Mouse (Mus musculus): ENCODE results near the gene Tbx6. TPM values are rescaled to one million over a fixed set of nuclear protein-coding genes. Genes with fewer than 3 reads are reported as not detected.

The Tbx6 gene
- polyA plus RNA-seq (2014; fragmentation: Illumina TruSeq; extraction: RNeasy Lipid Tissue Mini Kit (QIAGEN cat#74804); ENCODE audit: low read depth, low replicate concordance): 1.6 TPM

GRCm38 (mm10) chr7:126780971-126781635 lies at the start of gene Tbx6:
Gene Tbx6 (plus strand): TSS chr7:126781483.

GRCm38 (mm10) chr7:126759050-126759671 lies 22.1 kb upstream of the Tbx6 start, which contains the start of gene Mapk3:
Gene Mapk3 (plus strand): TSS chr7:126759601.

GRCm38 (mm10) chr7:126766201-126766600 lies 15.1 kb upstream of the Tbx6 start, which contains the start of gene Gdpd3:
Gene Gdpd3 (plus strand): TSS chr7:126766334.

DNA sequence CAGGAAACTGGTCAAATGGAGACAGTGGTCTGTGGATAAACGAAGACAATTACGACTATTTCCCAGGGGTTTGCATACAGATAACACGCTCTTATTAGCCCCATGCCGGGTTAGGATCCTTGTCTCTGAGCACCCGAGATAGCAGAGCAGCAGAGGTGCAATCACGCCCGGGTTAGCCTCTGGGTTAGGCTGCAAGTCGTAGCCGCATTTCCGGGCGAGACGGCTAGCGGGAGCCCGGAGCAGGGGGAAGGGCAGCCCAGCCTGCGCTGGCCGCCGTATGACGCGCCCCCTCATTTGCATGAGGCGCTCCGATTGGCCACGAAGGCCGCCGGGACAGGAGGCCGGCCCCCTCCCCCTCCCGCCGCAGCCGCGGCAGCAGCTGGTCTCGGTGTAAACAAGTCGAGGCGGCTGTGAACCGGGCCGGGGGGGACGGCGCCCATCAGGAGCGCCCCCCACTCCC lies 4.7 kb upstream of the Tbx6 start, which contains the start of gene Ypel3:
Ypel3 (plus strand) TSS at position 358 of the 460 bp plus-strand sequence.

DNA sequence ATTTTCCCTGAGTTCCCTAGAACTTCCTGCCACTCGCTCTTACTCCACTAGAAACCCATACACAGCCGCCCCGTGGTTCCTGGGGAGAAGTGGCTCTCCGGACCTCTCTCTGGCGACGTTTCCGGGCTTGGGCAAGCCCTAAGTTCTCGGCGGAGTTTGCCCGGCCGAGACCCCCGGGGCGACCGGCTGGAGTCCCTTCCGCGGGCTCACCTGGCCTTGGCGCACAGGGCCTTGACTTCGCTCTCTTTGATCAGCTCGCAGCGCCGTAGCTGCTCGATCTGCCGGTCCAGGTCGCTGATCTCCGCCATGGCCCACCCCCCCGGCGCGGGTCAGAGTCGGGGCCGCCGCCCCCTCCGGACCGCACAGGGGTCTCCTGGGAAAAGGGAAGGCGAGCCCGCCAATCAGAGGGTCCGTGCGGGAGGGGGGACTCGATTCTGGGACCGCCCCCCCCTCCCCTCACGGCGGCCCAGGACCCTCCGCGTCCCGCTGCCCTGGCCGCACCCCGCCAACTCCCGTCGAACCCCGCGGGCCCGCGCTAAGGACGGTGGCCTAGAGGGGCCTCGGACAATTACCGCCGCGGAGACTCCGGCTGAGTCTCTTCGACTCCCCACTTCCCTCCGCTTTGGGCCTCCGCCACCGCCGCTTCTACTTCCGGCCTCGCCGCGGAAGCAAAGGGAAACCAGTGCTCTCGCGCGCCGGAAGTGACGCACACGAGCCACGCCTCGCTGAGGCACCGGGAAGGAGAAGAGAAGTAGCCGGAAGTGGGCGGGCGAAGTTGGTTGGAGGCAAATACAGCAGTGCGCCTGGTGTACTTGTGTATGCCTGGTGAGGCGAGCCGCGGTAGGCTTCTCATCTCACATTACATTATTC lies 10.8 kb downstream of the Tbx6 start, which contains the start of gene Ppp4c:
Ppp4c (minus strand) TSS at position 646 of the 870 bp plus-strand sequence.

DNA sequence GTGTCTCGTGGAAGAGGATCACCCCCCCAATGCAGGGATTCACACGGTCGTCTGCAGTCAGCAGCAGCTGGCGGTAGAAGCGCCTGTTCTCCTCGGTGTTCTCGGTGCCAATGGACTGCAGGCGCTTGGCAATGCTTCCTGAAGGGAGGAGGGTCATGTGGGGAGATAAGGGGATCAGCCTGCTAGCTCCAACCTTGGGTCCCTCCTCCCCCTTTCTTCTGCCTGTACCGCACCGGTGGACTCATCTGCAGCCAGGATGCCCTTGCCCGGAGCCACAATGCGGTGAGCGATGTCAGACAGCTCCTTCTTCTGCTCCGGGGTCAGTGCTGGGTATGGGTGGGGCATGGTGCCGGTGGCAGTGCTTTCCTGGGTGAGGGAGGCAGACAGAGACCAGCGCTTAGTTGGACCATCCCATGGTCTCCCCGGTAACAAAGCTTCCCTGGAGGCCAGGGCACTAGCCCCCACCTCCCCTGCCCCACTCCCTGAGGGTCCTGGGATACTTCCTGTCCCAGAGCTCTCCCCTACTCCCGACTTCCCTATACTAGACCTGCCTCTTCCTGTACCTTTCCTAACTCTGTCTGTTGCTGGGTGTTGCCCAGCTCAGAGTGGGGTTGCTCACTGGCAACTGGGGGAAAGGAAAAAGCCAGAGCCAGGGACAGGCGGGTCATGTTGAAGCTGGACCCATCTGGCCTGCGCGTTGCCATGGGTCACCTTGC lies 16.3 kb downstream of the Tbx6 start, which contains the start of gene Fam57b:
Fam57b (plus strand) TSS at position 258 of the 716 bp plus-strand sequence.

GRCm38 (mm10) chr7:126831539-126831938 lies 50.3 kb downstream of the Tbx6 start, which contains the start of gene 4930451I11Rik:
Gene 4930451I11Rik (minus strand): TSS chr7:126831639.

Other genes with a start within 250 kb of the Tbx6 start
- 108 TPM for gene Eif3c, start 215.1 kb upstream of the Tbx6 start, polyA plus RNA-seq (2014; fragmentation: Illumina TruSeq; extraction: RNeasy Lipid Tissue Mini Kit (QIAGEN cat#74804); ENCODE audit: low read depth, low replicate concordance)
- 0.60 TPM for gene Apobr, start 196.5 kb upstream of the Tbx6 start, polyA plus RNA-seq (2014; fragmentation: Illumina TruSeq; extraction: RNeasy Lipid Tissue Mini Kit (QIAGEN cat#74804); ENCODE audit: low read depth, low replicate concordance)
- gene Cln3, start 195.7 kb upstream of the Tbx6 start, polyA plus RNA-seq (2014; fragmentation: Illumina TruSeq; extraction: RNeasy Lipid Tissue Mini Kit (QIAGEN cat#74804); ENCODE audit: low read depth, low replicate concordance): 10.3 TPM
- gene Il27, start 186.5 kb upstream of the Tbx6 start, polyA plus RNA-seq (2014; fragmentation: Illumina TruSeq; extraction: RNeasy Lipid Tissue Mini Kit (QIAGEN cat#74804); ENCODE audit: low read depth, low replicate concordance): not detected
- gene Nupr1, start 150.6 kb upstream of the Tbx6 start, polyA plus RNA-seq (2014; fragmentation: Illumina TruSeq; extraction: RNeasy Lipid Tissue Mini Kit (QIAGEN cat#74804); ENCODE audit: low read depth, low replicate concordance): 21.1 TPM
- 17.1 TPM for gene Sgf29, start 132.2 kb upstream of the Tbx6 start, polyA plus RNA-seq (2014; fragmentation: Illumina TruSeq; extraction: RNeasy Lipid Tissue Mini Kit (QIAGEN cat#74804); ENCODE audit: low read depth, low replicate concordance)
- gene Sult1a1, start 105.1 kb upstream of the Tbx6 start, polyA plus RNA-seq (2014; fragmentation: Illumina TruSeq; extraction: RNeasy Lipid Tissue Mini Kit (QIAGEN cat#74804); ENCODE audit: low read depth, low replicate concordance): 66.1 TPM
- 24.6 TPM for gene Bola2, start 86.1 kb upstream of the Tbx6 start, polyA plus RNA-seq (2014; fragmentation: Illumina TruSeq; extraction: RNeasy Lipid Tissue Mini Kit (QIAGEN cat#74804); ENCODE audit: low read depth, low replicate concordance)
- gene Slx1b, start 85.7 kb upstream of the Tbx6 start, polyA plus RNA-seq (2014; fragmentation: Illumina TruSeq; extraction: RNeasy Lipid Tissue Mini Kit (QIAGEN cat#74804); ENCODE audit: low read depth, low replicate concordance): 4.7 TPM
- 8.3 TPM for gene Coro1a, start 73.7 kb upstream of the Tbx6 start, polyA plus RNA-seq (2014; fragmentation: Illumina TruSeq; extraction: RNeasy Lipid Tissue Mini Kit (QIAGEN cat#74804); ENCODE audit: low read depth, low replicate concordance)
- 60.7 TPM for gene Mapk3, start 21.9 kb upstream of the Tbx6 start, polyA plus RNA-seq (2014; fragmentation: Illumina TruSeq; extraction: RNeasy Lipid Tissue Mini Kit (QIAGEN cat#74804); ENCODE audit: low read depth, low replicate concordance)
- 3.2 TPM for gene Gdpd3, start 15.1 kb upstream of the Tbx6 start, polyA plus RNA-seq (2014; fragmentation: Illumina TruSeq; extraction: RNeasy Lipid Tissue Mini Kit (QIAGEN cat#74804); ENCODE audit: low read depth, low replicate concordance)
- gene Ypel3, start 4.5 kb upstream of the Tbx6 start, polyA plus RNA-seq (2014; fragmentation: Illumina TruSeq; extraction: RNeasy Lipid Tissue Mini Kit (QIAGEN cat#74804); ENCODE audit: low read depth, low replicate concordance): 118 TPM
- gene Ppp4c, start 11.0 kb downstream of the Tbx6 start, polyA plus RNA-seq (2014; fragmentation: Illumina TruSeq; extraction: RNeasy Lipid Tissue Mini Kit (QIAGEN cat#74804); ENCODE audit: low read depth, low replicate concordance): 43.4 TPM
- gene Fam57b, start 16.2 kb downstream of the Tbx6 start, polyA plus RNA-seq (2014; fragmentation: Illumina TruSeq; extraction: RNeasy Lipid Tissue Mini Kit (QIAGEN cat#74804); ENCODE audit: low read depth, low replicate concordance): 7.6 TPM
- not detected for gene 4930451I11Rik, start 50.2 kb downstream of the Tbx6 start, polyA plus RNA-seq (2014; fragmentation: Illumina TruSeq; extraction: RNeasy Lipid Tissue Mini Kit (QIAGEN cat#74804); ENCODE audit: low read depth, low replicate concordance)
- gene Doc2a, start 65.9 kb downstream of the Tbx6 start, polyA plus RNA-seq (2014; fragmentation: Illumina TruSeq; extraction: RNeasy Lipid Tissue Mini Kit (QIAGEN cat#74804); ENCODE audit: low read depth, low replicate concordance): not detected
- gene Hirip3, start 80.5 kb downstream of the Tbx6 start, polyA plus RNA-seq (2014; fragmentation: Illumina TruSeq; extraction: RNeasy Lipid Tissue Mini Kit (QIAGEN cat#74804); ENCODE audit: low read depth, low replicate concordance): 22.7 TPM
- gene Ino80e, start 80.9 kb downstream of the Tbx6 start, polyA plus RNA-seq (2014; fragmentation: Illumina TruSeq; extraction: RNeasy Lipid Tissue Mini Kit (QIAGEN cat#74804); ENCODE audit: low read depth, low replicate concordance): 18.7 TPM
- 41.9 TPM for gene Taok2, start 103.2 kb downstream of the Tbx6 start, polyA plus RNA-seq (2014; fragmentation: Illumina TruSeq; extraction: RNeasy Lipid Tissue Mini Kit (QIAGEN cat#74804); ENCODE audit: low read depth, low replicate concordance)
- gene Tmem219, start 141.4 kb downstream of the Tbx6 start, polyA plus RNA-seq (2014; fragmentation: Illumina TruSeq; extraction: RNeasy Lipid Tissue Mini Kit (QIAGEN cat#74804); ENCODE audit: low read depth, low replicate concordance): 19.1 TPM
- gene Kctd13, start 147.4 kb downstream of the Tbx6 start, polyA plus RNA-seq (2014; fragmentation: Illumina TruSeq; extraction: RNeasy Lipid Tissue Mini Kit (QIAGEN cat#74804); ENCODE audit: low read depth, low replicate concordance): 7.8 TPM
- gene Asphd1, start 168.1 kb downstream of the Tbx6 start, polyA plus RNA-seq (2014; fragmentation: Illumina TruSeq; extraction: RNeasy Lipid Tissue Mini Kit (QIAGEN cat#74804); ENCODE audit: low read depth, low replicate concordance): not detected
- gene Sez6l2, start 169.1 kb downstream of the Tbx6 start, polyA plus RNA-seq (2014; fragmentation: Illumina TruSeq; extraction: RNeasy Lipid Tissue Mini Kit (QIAGEN cat#74804); ENCODE audit: low read depth, low replicate concordance): 1.6 TPM
- gene Cdipt, start 194.4 kb downstream of the Tbx6 start, polyA plus RNA-seq (2014; fragmentation: Illumina TruSeq; extraction: RNeasy Lipid Tissue Mini Kit (QIAGEN cat#74804); ENCODE audit: low read depth, low replicate concordance): 48.9 TPM
- gene Cdiptos, start 194.6 kb downstream of the Tbx6 start, polyA plus RNA-seq (2014; fragmentation: Illumina TruSeq; extraction: RNeasy Lipid Tissue Mini Kit (QIAGEN cat#74804); ENCODE audit: low read depth, low replicate concordance): 0.63 TPM
- 38.1 TPM for gene Mvp, start 233.1 kb downstream of the Tbx6 start, polyA plus RNA-seq (2014; fragmentation: Illumina TruSeq; extraction: RNeasy Lipid Tissue Mini Kit (QIAGEN cat#74804); ENCODE audit: low read depth, low replicate concordance)
- 0.86 TPM for gene Pagr1b, start 235.0 kb downstream of the Tbx6 start, polyA plus RNA-seq (2014; fragmentation: Illumina TruSeq; extraction: RNeasy Lipid Tissue Mini Kit (QIAGEN cat#74804); ENCODE audit: low read depth, low replicate concordance)
- gene Pagr1a, start 235.9 kb downstream of the Tbx6 start, polyA plus RNA-seq (2014; fragmentation: Illumina TruSeq; extraction: RNeasy Lipid Tissue Mini Kit (QIAGEN cat#74804); ENCODE audit: low read depth, low replicate concordance): not detected
- gene Gm42742, start 239.6 kb downstream of the Tbx6 start, polyA plus RNA-seq (2014; fragmentation: Illumina TruSeq; extraction: RNeasy Lipid Tissue Mini Kit (QIAGEN cat#74804); ENCODE audit: low read depth, low replicate concordance): 35.1 TPM
- 2.0 TPM for gene Prrt2, start 239.7 kb downstream of the Tbx6 start, polyA plus RNA-seq (2014; fragmentation: Illumina TruSeq; extraction: RNeasy Lipid Tissue Mini Kit (QIAGEN cat#74804); ENCODE audit: low read depth, low replicate concordance)
- gene Maz, start 245.6 kb downstream of the Tbx6 start, polyA plus RNA-seq (2014; fragmentation: Illumina TruSeq; extraction: RNeasy Lipid Tissue Mini Kit (QIAGEN cat#74804); ENCODE audit: low read depth, low replicate concordance): 59.5 TPM

All from heart, adult 10 weeks (tissue).